Mouse (Mus musculus) forebrain, embryonic 11.5 days (tissue): Measurements from ENCODE around the gene Prpsap1. TPM values are rescaled to one million over a fixed set of nuclear protein-coding genes. Genes with fewer than 3 reads are reported as not detected.
A peak's percentile ranks its signal among the peaks of the same experiment; 100 is the strongest.

Source experiments
- ATAC-seq: fragments of 200-750 bp; cut with Nextera tagmentation; replicated peaks from 2 replicates; pipeline ENCODE4 v1.8.0; 2017; ENCODE audit warnings: moderate TSS enrichment; ENCODE audit not compliant: low FRiP score
- DNase-seq: peaks from one replicate; pipeline ENCODE4 v3.0.0-alpha.2; 2017; ENCODE audit warnings: low spot score
- H3K27ac ChIP-seq: fragments of 300-500 bp; sonication (generic); 2 replicates; pipeline ENCODE4 v1.5.1; 2014; ENCODE audit warnings: low read depth, low read length
- H3K27me3 ChIP-seq: fragments of 300-500 bp; sonication (generic); 2 replicates; pipeline ENCODE4 v1.6.1; 2014; ENCODE audit warnings: mild to moderate bottlenecking, low read length, mixed read lengths; ENCODE audit not compliant: control insufficient read depth, insufficient read depth
- H3K36me3 ChIP-seq: fragments of 300-500 bp; sonication (generic); 2 replicates; pipeline ENCODE4 v1.6.1; 2014; ENCODE audit warnings: mild to moderate bottlenecking, low read length, moderate library complexity, mixed read lengths; ENCODE audit not compliant: control insufficient read depth, insufficient read depth
- H3K4me1 ChIP-seq: fragments of 300-500 bp; sonication (generic); replicated peaks from 2 replicates; pipeline ENCODE4 v1.6.1; 2014; ENCODE audit warnings: low read length, mixed read lengths; ENCODE audit not compliant: control insufficient read depth, insufficient read depth
- H3K4me2 ChIP-seq: fragments of 300-500 bp; sonication (generic); 2 replicates; pipeline ENCODE4 v1.6.1; 2014; ENCODE audit warnings: low read depth, mild to moderate bottlenecking, low read length, moderate library complexity, mixed read lengths; ENCODE audit not compliant: severe bottlenecking
- H3K4me3 ChIP-seq: fragments of 300-500 bp; sonication (generic); 2 replicates; pipeline ENCODE4 v1.5.1; 2014; ENCODE audit warnings: low read depth, low read length
- H3K9ac ChIP-seq: fragments of 300-500 bp; sonication (generic); 2 replicates; pipeline ENCODE4 v1.6.1; 2014; ENCODE audit warnings: low read length
- H3K9me3 ChIP-seq: fragments of 300-500 bp; sonication (generic); 2 replicates; pipeline ENCODE4 v1.6.1; 2016; ENCODE audit warnings: low read length, mixed read lengths; ENCODE audit not compliant: control insufficient read depth
- WGBS: fragments of 180-500 bp; shearing (Covaris S2); extraction: QIAGEN DNeasy Blood & Tissue Kit; methylation state at CpG from one replicate; pipeline ENCODE4 v1.1.7; 2014; 5-methylcytosine and 5-hydroxymethylcytosine counted together
- polyA plus RNA-seq: library from polyadenylated mRNA; unstranded; fragments of >200 nt; fragmentation: Nextera tagmentation; extraction: Ambion mirVana; gene quantifications from 2 replicates; pipeline ENCODE4 v1.2.1, GENCODE M21; 2014

The Prpsap1 gene
- polyA plus RNA-seq, 1 experiment from 2014 or later, result 195 TPM

GRCm38 (mm10) chr11:116433356-116434286, 60.4 kb downstream of the Prpsap1 start, which contains the start of gene Ubald2:
Gene Ubald2 (plus strand): TSS chr11:116434094.
- ATAC-seq (peak; percentile 99), DNase-seq (peak; percentile 100)
- H3K4me1 ChIP-seq, result peaks cover 7% of the 10 kb centered on the region; the same call in 1 of the 2 replicates

DNA sequence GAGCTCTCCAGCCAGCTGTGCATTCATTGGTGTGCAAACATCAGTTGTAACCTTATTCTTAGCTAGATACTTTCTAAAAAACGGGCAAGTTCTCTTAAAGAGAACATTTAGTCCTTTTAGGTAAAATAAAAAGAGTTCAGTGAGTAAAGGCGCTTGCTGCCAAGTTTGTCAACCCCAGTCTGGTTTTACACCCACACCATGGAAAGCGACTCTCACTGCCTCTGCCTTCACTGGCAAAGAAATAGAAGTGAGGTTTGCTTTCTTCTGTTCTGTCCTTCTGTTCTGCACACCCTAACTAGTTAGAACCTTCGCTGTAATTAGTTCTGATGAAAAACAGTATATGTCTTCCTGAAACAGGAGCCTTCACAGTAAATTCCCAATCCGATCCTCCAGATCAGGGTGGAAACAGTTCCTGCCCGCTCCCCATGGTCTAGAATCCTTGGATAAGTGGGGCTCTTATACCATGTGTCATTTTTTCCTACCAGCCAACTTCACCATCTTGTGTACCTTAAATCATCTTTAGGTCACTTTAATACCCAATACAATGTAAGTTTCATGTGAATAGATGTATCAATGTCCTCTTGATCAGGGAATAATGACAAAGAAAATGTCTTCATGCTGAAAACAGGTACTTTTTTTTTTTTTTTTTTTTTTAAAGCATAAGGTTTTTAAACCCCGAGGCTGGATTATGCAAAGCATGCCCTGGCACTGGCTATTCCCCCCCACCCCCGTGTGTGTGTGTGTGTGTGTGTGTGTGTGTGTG, 61.2 kb downstream of the Prpsap1 start:
- H3K27me3 ChIP-seq, result peaks cover 3% of the 10 kb centered on the region; the same call in 1 of the 2 replicates
- peaks cover 7% of the 10 kb centered on the region; the same call in 1 of the 2 replicates for H3K4me1 ChIP-seq
- H3K4me3 ChIP-seq, result no peak overlapping the region
- no peak overlapping the region for H3K4me2 ChIP-seq
- ATAC-seq (no peak), DNase-seq (no peak)
- H3K9ac ChIP-seq, result peak overlapping the region; percentile 1; the same call in 1 of the 2 replicates
- peaks cover 4% of the 10 kb centered on the region; the same call in 1 of the 2 replicates for H3K36me3 ChIP-seq
- 60% methylated on average over 8 of the region's 8 CpGs for WGBS
- no peak overlapping the region for H3K27ac ChIP-seq
- no peaks in the 10 kb centered on the region for H3K9me3 ChIP-seq

More at GRCm38 (mm10) chr11:116433356-116434286, 60.4 kb downstream of the Prpsap1 start, which contains the start of gene Ubald2:
- peaks cover 3% of the 10 kb centered on the region; the same call in 1 of the 2 replicates for H3K27me3 ChIP-seq
- H3K36me3 ChIP-seq, result peaks cover 4% of the 10 kb centered on the region; the same call in 1 of the 2 replicates
- H3K4me2 ChIP-seq, result peak within 1 kb of the TSS; percentile 84
- WGBS, result 3% methylated on average over 59 of the region's 66 CpGs
- peak within 1 kb of the TSS; percentile 96 for H3K9ac ChIP-seq
- peak within 1 kb of the TSS; percentile 84 for H3K27ac ChIP-seq
- H3K9me3 ChIP-seq, result no peaks in the 10 kb centered on the region
- H3K4me3 ChIP-seq, result peak within 1 kb of the TSS; percentile 93

- H3K9ac ChIP-seq, result no peak overlapping the region
- peaks cover 3% of the 10 kb centered on the region; the same call in 1 of the 2 replicates for H3K27me3 ChIP-seq
- peaks cover 7% of the 10 kb centered on the region; the same call in 1 of the 2 replicates for H3K4me1 ChIP-seq
- 46% methylated on average over 6 of the region's 6 CpGs for WGBS
- ATAC-seq, result no peak
- H3K9me3 ChIP-seq, result no peaks in the 10 kb centered on the region
- H3K4me2 ChIP-seq, result no peak overlapping the region
- H3K36me3 ChIP-seq, result no peaks in the 10 kb centered on the region
- DNase-seq, result no peak
- H3K27ac ChIP-seq, result no peak overlapping the region
- H3K4me3 ChIP-seq, result no peak overlapping the region
These were observed 61.9 kb downstream of the Prpsap1 start for GRCm38 (mm10) chr11:116432127-116432526.

DNA sequence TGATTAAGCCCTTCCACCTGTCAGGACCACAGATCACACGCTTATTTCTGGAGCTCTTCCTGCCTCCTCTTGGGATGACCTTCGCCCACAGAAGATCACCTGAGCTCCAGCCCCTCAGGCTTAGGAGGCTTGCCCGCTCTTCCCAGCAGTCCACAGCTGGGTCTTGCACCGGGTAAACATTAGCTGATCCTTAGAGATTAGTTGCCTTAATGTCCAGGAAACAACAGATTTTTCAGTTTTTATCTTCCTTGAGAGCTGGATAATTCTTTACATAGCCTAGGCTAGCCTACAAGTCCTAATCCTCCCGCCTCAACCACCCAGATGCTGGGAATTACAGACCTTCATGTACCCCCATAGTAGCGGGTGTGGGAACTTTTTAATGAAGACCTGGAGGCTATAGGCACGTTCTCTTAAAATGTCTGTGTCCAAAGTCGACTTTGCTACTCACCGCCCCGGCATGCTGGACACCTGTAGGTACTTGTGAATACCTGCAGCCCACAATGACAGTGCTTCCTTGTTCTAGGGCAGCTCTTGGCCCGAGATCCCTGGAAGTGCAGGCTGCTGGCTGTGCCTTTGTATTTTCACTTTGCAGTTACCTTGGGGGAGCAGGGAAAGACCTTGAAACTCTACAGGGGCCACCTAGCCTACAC, 62.4 kb downstream of the Prpsap1 start:
- Histone ChIP-seq H3K4me3 (no peak overlapping the region), H3K27me3 (peaks cover 3% of the 10 kb centered on the region; the same call in 1 of the 2 replicates), H3K9me3 (no peaks in the 10 kb centered on the region), H3K9ac (no peak overlapping the region), H3K36me3 (no peaks in the 10 kb centered on the region), H3K4me2 (no peak overlapping the region; the same call in 1 of the 2 replicates), H3K4me1 (peaks cover 2% of the 10 kb centered on the region; the same call in 1 of the 2 replicates), H3K27ac (no peak overlapping the region)
- DNase-seq, result no peak
- no peak for ATAC-seq
- 52% methylated on average over 11 of the region's 11 CpGs for WGBS

- Histone ChIP-seq H3K4me3 (no peak overlapping the region), H3K4me2 (no peak overlapping the region; the same call in 1 of the 2 replicates), H3K27me3 (peaks cover 3% of the 10 kb centered on the region; the same call in 1 of the 2 replicates), H3K27ac (no peak overlapping the region), H3K9ac (no peak overlapping the region), H3K36me3 (no peaks in the 10 kb centered on the region), H3K4me1 (peaks cover 2% of the 10 kb centered on the region; the same call in 1 of the 2 replicates), H3K9me3 (no peaks in the 10 kb centered on the region)
- 35% methylated on average over 22 of the region's 22 CpGs for WGBS
- ATAC-seq (no peak), DNase-seq (no peak)
These were observed 63.1 kb downstream of the Prpsap1 start for GRCm38 (mm10) chr11:116430723-116431427.

GRCm38 (mm10) chr11:116429862-116430613, 64.0 kb downstream of the Prpsap1 start:
- Histone ChIP-seq H3K9ac (no peak overlapping the region), H3K4me1 (no peaks in the 10 kb centered on the region), H3K27ac (no peak overlapping the region), H3K9me3 (no peaks in the 10 kb centered on the region), H3K27me3 (peaks cover 3% of the 10 kb centered on the region; the same call in 1 of the 2 replicates), H3K36me3 (no peaks in the 10 kb centered on the region), H3K4me2 (no peak overlapping the region), H3K4me3 (no peak overlapping the region)
- ATAC-seq (no peak), DNase-seq (no peak)
- WGBS, result 89% methylated on average over 9 of the region's 9 CpGs
